Mouse (Mus musculus): ENCODE measurements around the gene Lyplal1.

The Lyplal1 gene

GRCm38 (mm10) chr1:186041841-186042240 is 75.3 kb downstream of the Lyplal1 start:
- no peak for DNase-seq (ENCODE audit: low read depth, low spot score)
